Mouse (Mus musculus) liver, embryonic 16.5 days (tissue): ENCODE data around the gene Nprl3. TPM values are rescaled to one million over a fixed set of nuclear protein-coding genes. Genes with fewer than 3 reads are reported as not detected.
A peak's percentile ranks its signal among the peaks of the same experiment; 100 is the strongest.

Source experiments
- ATAC-seq: fragments of 200-750 bp; cut with Nextera tagmentation; 2 replicates; pipeline ENCODE4 v1.8.0; 2017; ENCODE audit warnings: low read depth, mild to moderate bottlenecking, moderate number of reproducible peaks, moderate library complexity
- H3K27ac ChIP-seq: fragments of 300-500 bp; sonication (generic); 2 replicates; pipeline ENCODE4 v1.5.1; 2014; ENCODE audit warnings: mild to moderate bottlenecking, low read length
- H3K27me3 ChIP-seq: fragments of 300-500 bp; sonication (generic); 2 replicates; pipeline ENCODE4 v1.6.1; 2014; ENCODE audit warnings: low read depth, low read length, mixed read lengths; ENCODE audit not compliant: control insufficient read depth, insufficient read depth
- H3K36me3 ChIP-seq: fragments of 300-500 bp; sonication (generic); 2 replicates; pipeline ENCODE4 v1.6.1; 2014; ENCODE audit warnings: mild to moderate bottlenecking; ENCODE audit not compliant: control insufficient read depth, insufficient read depth
- H3K4me1 ChIP-seq: fragments of 300-500 bp; sonication (generic); 2 replicates; pipeline ENCODE4 v1.6.1; 2014; ENCODE audit warnings: low read depth, low read length, mixed read lengths; ENCODE audit not compliant: control insufficient read depth
- H3K4me2 ChIP-seq: fragments of 300-500 bp; sonication (generic); 2 replicates; pipeline ENCODE4 v1.6.1; 2014; ENCODE audit warnings: low read depth, low read length, mixed read lengths
- H3K4me3 ChIP-seq: fragments of 300-500 bp; sonication (generic); 2 replicates; pipeline ENCODE4 v1.5.1; 2014; ENCODE audit warnings: low read depth, mild to moderate bottlenecking, low read length
- H3K9ac ChIP-seq: fragments of 300-500 bp; sonication (generic); 2 replicates; pipeline ENCODE4 v1.6.1; 2014; ENCODE audit warnings: low read depth, low read length
- H3K9me3 ChIP-seq: fragments of 300-500 bp; sonication (generic); replicated peaks from 2 replicates; pipeline ENCODE4 v1.6.1; 2016; ENCODE audit warnings: low read length; ENCODE audit not compliant: control insufficient read depth
- WGBS: fragments of 180-500 bp; shearing (Covaris S2); extraction: QIAGEN DNeasy Blood & Tissue Kit; methylation state at CpG from one replicate; pipeline ENCODE4 v1.1.7; 2014; ENCODE audit not compliant: insufficient replicate concordance; 5-methylcytosine and 5-hydroxymethylcytosine counted together
- polyA plus RNA-seq: library from polyadenylated mRNA; unstranded; fragments of >200 nt; fragmentation: Nextera tagmentation; extraction: Ambion mirVana; gene quantifications from 2 replicates; pipeline ENCODE4 v1.2.1, GENCODE M21; 2015

Gene Nprl3
- polyA plus RNA-seq = 30.8 and 31.5 TPM in 2 replicates

- H3K27me3 ChIP-seq = no peaks in the 10 kb centered on the region
- under 1% methylated on average over 54 of the region's 54 CpGs for WGBS
- H3K27ac ChIP-seq = peak within 1 kb of the TSS; percentile 99
- H3K4me3 ChIP-seq = peak within 1 kb of the TSS; percentile 85
- peaks cover 70% of the 10 kb centered on the region for H3K4me1 ChIP-seq
- ATAC-seq = peak; percentile 77
- no peaks in the 10 kb centered on the region; the same call in 1 of the 2 replicates for H3K36me3 ChIP-seq
- peak within 1 kb of the TSS; percentile 74 for H3K4me2 ChIP-seq
- H3K9me3 ChIP-seq = no peaks in the 10 kb centered on the region
- peak within 1 kb of the TSS; percentile 98 for H3K9ac ChIP-seq
Measured at GRCm38 (mm10) chr11:32267188-32267884, at the start of gene Nprl3. TSS of gene Nprl3 (minus strand) at chr11:32267707.

- WGBS = 58% methylated on average over 3 of the region's 3 CpGs
- no peak overlapping the region for H3K4me2 ChIP-seq
- H3K27ac ChIP-seq = no peak overlapping the region
- H3K36me3 ChIP-seq = no peaks in the 10 kb centered on the region
- no peak overlapping the region for H3K9ac ChIP-seq
- no peak for ATAC-seq
- no peaks in the 10 kb centered on the region; the same call in 1 of the 2 replicates for H3K27me3 ChIP-seq
- H3K4me1 ChIP-seq = peaks cover 3% of the 10 kb centered on the region
- no peak overlapping the region for H3K4me3 ChIP-seq
- H3K9me3 ChIP-seq = no peaks in the 10 kb centered on the region
Measured at GRCm38 (mm10) chr11:32316009-32316408, 48.5 kb upstream of the Nprl3 start.

GRCm38 (mm10) chr11:32309928-32310327, 42.4 kb upstream of the Nprl3 start:
- Histone ChIP-seq H3K27ac (no peak overlapping the region), H3K4me3 (no peak overlapping the region), H3K9me3 (no peaks in the 10 kb centered on the region), H3K27me3 (no peaks in the 10 kb centered on the region), H3K36me3 (no peaks in the 10 kb centered on the region), H3K4me2 (no peak overlapping the region), H3K4me1 (peaks cover 9% of the 10 kb centered on the region), H3K9ac (no peak overlapping the region)
- no peak for ATAC-seq
- 49% methylated on average over 3 of the region's 3 CpGs for WGBS

- Histone ChIP-seq H3K9me3 (no peaks in the 10 kb centered on the region), H3K4me3 (no peak overlapping the region), H3K27ac (no peak overlapping the region), H3K9ac (no peak overlapping the region), H3K4me2 (no peak overlapping the region), H3K4me1 (peaks cover 9% of the 10 kb centered on the region), H3K27me3 (no peaks in the 10 kb centered on the region), H3K36me3 (no peaks in the 10 kb centered on the region)
- no peak for ATAC-seq
- WGBS = 60% methylated on average over 4 of the region's 4 CpGs
Measured at GRCm38 (mm10) chr11:32309446-32309845, 41.9 kb upstream of the Nprl3 start.

- Histone ChIP-seq H3K9ac (no peak overlapping the region), H3K9me3 (no peaks in the 10 kb centered on the region), H3K4me1 (peaks cover 9% of the 10 kb centered on the region), H3K4me3 (no peak overlapping the region), H3K36me3 (peaks cover 2% of the 10 kb centered on the region; the same call in 1 of the 2 replicates), H3K27me3 (no peaks in the 10 kb centered on the region), H3K27ac (no peak overlapping the region), H3K4me2 (no peak overlapping the region)
- peak; percentile 46; the same call in 1 of the 2 replicates for ATAC-seq
- 59% methylated on average over 1 of the region's 1 CpGs for WGBS
Measured at GRCm38 (mm10) chr11:32307006-32307405, 39.5 kb upstream of the Nprl3 start.

- Histone ChIP-seq H3K36me3 (peaks cover 2% of the 10 kb centered on the region; the same call in 1 of the 2 replicates), H3K9me3 (no peaks in the 10 kb centered on the region), H3K9ac (no peak overlapping the region), H3K4me2 (no peak overlapping the region), H3K27ac (no peak overlapping the region), H3K4me1 (peaks cover 15% of the 10 kb centered on the region), H3K27me3 (0 out of 2 replicates have a peak, but pooled peaks cover 8% of the 10 kb centered on the region), H3K4me3 (no peak overlapping the region)
- WGBS = 78% methylated on average over 1 of the region's 1 CpGs
- no peak for ATAC-seq
Measured at GRCm38 (mm10) chr11:32303455-32303854, 35.9 kb upstream of the Nprl3 start.

GRCm38 (mm10) chr11:32302824-32303419, 35.4 kb upstream of the Nprl3 start:
- 34% methylated on average over 2 of the region's 2 CpGs for WGBS
- Histone ChIP-seq H3K4me1 (peaks cover 15% of the 10 kb centered on the region), H3K36me3 (peaks cover 2% of the 10 kb centered on the region; the same call in 1 of the 2 replicates), H3K4me3 (no peak overlapping the region), H3K27me3 (0 out of 2 replicates have a peak, but pooled peaks cover 8% of the 10 kb centered on the region), H3K9me3 (no peaks in the 10 kb centered on the region), H3K4me2 (no peak overlapping the region), H3K27ac (no peak overlapping the region), H3K9ac (no peak overlapping the region)
- no peak for ATAC-seq

GRCm38 (mm10) chr11:32301506-32301905, 34.0 kb upstream of the Nprl3 start:
- H3K27ac ChIP-seq = no peak overlapping the region
- H3K27me3 ChIP-seq = 0 out of 2 replicates have a peak, but pooled peaks cover 8% of the 10 kb centered on the region
- no peak for ATAC-seq
- H3K4me2 ChIP-seq = peak overlapping the region; percentile 54; the same call in 1 of the 2 replicates
- peak overlapping the region; percentile 60 for H3K9ac ChIP-seq
- no peaks in the 10 kb centered on the region for H3K9me3 ChIP-seq
- H3K4me1 ChIP-seq = peaks cover 6% of the 10 kb centered on the region
- 73% methylated on average over 1 of the region's 1 CpGs for WGBS
- H3K4me3 ChIP-seq = peak overlapping the region; percentile 54
- peaks cover 2% of the 10 kb centered on the region; the same call in 1 of the 2 replicates for H3K36me3 ChIP-seq
